Comparison of ENCODE assay signal across 13 mouse cellular contexts in the genomic region with DNA sequence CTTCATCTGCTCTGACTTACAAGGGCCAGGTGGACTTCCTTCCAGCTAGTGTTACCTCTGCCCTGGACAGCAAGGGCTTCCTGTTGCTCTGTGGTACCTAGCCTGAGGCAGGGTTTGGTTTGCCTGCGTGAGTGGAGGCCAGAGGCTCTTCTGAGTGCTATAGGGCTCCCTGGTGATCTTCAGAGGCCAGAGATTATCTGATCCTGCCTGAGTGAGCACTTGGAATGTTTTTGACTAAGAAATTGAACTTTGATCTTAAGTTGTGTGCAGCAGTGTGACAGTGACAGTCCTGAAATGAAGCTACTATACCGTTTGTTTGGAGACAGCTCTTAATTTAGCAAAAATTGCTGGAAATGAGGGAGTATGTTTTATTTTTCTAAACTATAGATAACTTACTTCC.
"Had no signal": no experiment of that assay in that cellular context is flagged by ENCODE, and none has a peak within 500 bp of the region (broad histone marks: within the 10 kb centered on the region; RNA-seq: fewer than 3 reads in every experiment).

No protein-coding gene starts in this region.

- ATAC-seq: midbrain, embryonic 16.5 days had no signal

- H3K27ac ChIP-seq: limb, embryonic 13.5 days; liver, embryonic 14.5 days; lung, embryonic 15.5 days; macrophage; midbrain, embryonic 12.5 days; stomach, postnatal 0 days had no signal

- H3K9ac ChIP-seq: limb, embryonic 13.5 days; liver, embryonic 14.5 days; lung, embryonic 15.5 days; midbrain, embryonic 12.5 days had no signal

- H3K4me2 ChIP-seq: limb, embryonic 13.5 days; lung, embryonic 15.5 days; midbrain, embryonic 12.5 days had no signal

- DNase-seq: kidney, adult 11 months; kidney, postnatal 36 days; left cerebral cortex, postnatal 4 days; lung, postnatal 14 days; right cerebral cortex, postnatal 14 days had no signal

- H3K9me3 ChIP-seq: limb, embryonic 13.5 days; lung, embryonic 15.5 days; megakaryocyte, embryonic 14.5 days; midbrain, embryonic 12.5 days had no signal

- H3K4me3 ChIP-seq: limb, embryonic 13.5 days; lung, embryonic 15.5 days; midbrain, embryonic 12.5 days had no signal

- H3K27me3 ChIP-seq: limb, embryonic 13.5 days; lung, embryonic 15.5 days; megakaryocyte, embryonic 14.5 days; midbrain, embryonic 12.5 days had no signal
